Mouse (Mus musculus): ENCODE measurements around the gene Zfp652.
"Not testable (repeated sequence)": the region's sequence is repeated elsewhere in the genome, so short reads cannot be mapped to it uniquely, and the experiment has no call there.

Zfp652 gene

DNA sequence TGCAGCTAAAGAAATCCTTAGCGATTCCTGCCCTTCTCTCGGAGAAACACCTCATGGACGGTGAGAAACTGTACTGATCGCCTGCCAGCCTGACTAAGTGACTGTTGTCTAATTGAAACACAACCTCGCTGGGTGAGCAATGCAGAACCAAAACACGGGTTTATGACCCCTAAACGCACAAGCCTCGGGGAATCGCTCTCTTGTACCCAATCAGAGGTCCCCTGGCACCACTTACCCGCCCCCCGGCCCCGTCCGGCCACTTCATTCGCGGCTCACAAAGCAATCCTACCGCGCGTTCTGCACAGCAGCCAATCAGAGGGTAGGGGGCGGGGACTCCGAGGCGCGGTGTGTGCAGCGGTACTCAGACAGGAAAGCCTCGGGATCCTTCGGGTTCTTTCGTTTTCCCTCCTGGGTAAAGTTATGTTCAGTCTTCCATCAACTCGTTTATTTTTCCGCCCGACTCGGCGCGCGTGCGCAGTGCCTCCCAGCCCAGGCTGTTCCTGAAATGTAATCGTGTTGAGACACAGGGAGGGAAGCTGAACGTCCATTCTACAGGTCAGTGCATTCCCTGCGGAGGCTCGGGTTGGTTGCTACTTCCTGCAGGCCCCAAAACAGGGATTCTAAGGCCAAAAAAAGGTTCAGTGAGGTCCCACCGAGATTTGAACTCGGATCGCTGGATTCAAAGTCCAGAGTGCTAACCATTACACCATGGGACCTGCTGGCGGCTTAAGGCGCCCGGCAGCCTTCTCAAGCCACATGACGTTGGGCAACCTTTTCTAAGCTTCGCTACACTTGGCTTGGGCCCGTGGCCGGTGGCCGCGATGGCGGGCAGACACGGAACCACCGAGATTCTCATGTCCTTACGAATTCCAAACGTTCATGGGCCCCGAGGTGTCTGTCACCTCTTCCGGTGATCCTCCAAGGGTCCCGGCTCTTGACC lies 146.3 kb downstream of the Zfp652 start:
- peak; percentile 98 for DNase-seq

DNA sequence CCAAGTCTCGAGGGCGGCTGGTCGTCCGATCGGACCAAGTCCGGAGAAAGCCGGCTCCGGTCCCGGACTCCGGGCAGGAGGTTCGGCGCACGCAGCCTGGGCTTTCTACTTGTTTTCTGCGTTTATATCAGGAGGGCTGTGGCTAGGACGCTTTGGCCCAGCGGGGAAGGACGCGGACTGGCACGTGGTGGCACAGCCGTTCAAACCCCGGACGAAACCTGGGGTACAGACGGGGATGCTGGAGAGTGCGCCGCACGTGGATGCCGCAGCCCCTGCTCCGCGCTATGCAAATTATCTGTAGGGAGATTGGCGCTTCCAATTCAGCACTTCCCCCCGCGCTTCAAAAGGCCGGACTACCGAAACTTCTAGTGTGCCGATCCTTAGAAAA lies 147.0 kb downstream of the Zfp652 start:
- peak; percentile 63 for DNase-seq

DNA sequence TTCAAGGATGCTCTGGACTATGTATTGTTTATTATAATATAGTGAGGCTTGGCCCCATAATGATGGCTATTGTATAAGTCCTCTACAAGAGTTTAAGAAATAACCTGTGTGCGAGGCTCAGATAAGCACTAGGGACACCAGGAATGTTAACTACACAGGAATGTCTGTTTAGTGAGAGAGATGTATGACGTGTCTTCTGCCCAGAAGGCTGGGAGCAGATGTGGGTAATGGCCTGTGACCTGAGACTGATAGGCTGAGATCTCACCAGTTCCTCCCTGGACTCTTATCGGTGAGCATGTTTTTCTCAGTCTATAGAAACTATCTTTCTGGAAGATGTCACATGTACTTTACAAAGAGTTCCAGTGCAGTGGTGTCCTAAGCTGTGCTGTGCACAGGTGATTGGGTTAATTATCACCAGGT lies 147.6 kb downstream of the Zfp652 start:
- DNase-seq: no peak

DNA sequence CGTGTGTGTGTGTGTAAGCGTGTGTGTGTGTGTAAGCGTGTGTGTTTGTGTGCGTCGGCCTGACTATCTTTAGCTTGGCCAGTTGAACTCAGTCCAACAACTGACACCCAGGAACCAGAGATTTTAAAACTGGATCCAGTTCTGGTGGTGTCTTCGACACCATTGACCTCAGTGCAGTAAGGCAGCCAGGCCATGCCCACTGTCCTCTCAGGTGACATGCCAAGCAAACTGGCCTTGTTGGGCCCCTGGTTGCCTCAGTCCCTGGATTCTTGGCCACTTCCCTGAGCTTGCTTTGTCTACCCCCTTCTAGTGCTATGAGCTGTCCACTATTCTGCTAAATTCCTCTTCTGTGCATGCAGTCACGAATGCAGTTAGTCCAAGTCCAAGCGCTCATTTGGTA lies 148.9 kb downstream of the Zfp652 start:
- DNase-seq: no peak

DNA sequence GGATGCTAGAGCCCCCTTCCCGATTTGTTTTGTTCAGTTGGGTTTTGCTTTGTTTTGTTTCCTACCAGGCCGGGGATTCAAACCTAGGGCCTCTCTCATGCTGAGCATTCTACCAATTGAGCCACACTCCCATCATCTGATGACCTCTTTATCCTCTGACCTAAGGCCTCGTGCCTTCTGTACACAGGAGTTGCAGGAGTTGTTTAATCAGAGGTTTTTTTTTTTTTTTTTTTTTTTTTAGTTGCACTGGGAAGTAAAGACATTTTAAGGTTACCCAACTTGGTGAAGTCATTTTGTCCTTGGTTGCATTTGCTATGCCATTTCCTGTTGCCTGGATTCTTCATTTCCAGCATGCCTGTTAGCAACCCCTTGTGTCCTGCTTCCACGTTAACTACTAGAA lies 157.0 kb downstream of the Zfp652 start:
- DNase-seq: no peak

DNA sequence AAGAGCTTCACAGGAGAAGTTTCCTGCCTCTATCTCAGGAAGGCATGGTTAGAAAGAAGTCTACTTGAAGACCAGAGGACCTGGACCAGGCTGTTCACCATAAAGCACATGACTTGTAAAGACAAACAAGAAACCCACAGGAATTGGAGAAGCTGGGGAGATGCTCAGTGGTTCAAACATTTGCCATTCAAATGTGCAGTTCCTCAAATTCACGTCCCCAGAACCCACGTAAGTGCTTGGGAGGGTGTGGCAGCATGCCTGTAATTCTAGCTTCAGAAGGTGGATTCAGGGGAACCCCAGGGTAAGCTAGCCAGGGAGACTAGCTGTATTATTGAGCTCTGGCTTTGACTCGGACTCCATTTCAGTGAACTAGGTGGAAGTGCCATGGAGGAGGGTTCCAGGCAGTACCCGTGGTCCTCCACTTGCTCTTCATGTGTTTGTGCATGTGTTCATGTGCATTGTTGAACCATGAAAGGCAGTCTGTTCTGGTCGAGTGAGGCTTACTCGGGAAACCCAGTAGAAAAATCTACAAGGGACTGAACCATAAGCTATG lies 157.5 kb downstream of the Zfp652 start:
- DNase-seq: no peak

DNA sequence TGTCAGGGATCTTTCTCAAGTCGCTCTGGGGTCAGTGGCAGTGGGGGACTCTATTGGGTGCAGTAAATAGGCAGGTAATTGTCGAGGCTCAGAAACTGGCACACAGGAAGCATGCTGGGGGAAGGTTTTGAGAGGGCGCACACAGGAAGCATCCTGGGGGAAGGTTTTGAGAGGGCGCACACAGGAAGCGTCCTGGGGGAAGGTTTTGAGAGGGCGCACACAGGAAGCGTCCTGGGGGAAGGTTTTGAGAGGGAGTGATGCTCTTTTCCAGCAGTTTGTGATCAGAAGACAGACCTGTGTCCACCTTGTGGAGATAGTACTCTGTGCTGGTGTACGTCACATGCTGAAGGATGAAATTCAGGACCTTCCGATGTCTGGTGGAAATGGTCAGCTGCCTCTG lies 163.3 kb downstream of the Zfp652 start:
- DNase-seq: no peak

DNA sequence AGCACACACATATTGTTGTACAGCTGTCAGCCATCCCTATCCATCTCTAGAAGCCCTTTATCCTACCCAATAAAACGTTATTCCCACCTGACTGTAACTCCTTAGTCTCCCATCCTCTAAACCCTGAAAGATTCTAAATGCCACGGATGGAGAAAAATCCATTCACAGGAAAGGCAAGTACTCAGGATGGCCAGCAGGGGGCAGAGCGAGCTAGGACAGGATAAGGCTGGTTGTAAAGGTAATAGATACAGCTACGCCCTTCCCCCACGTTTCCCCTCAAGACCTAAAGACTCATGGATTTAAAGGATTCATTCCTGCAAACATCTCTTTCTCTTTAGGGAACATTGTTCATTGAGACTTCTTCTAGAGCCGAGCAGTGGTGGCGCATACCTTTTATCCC lies 163.8 kb downstream of the Zfp652 start:
- no peak for DNase-seq

DNA sequence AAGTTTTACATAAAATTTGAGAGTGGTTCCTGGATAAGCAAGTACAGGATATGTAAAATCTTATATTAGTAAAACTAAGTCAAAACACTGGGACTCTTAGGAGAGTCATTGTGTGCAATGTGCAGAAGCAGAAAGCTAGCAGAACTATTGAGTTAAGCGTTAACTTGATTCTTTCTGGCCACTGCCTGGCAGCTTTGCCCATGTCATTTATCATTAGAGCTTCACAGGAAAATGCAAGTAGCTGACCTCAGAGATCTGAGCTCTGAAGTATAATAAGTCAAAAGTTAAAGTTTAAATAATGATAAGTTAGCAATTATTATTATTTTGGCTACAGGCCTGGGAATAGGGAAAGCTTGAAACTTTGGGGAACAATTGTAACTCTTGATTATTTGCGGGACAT lies 167.4 kb downstream of the Zfp652 start:
- DNase-seq: not testable (repeated sequence)

Data from layer of hippocampus, adult 9-11 months (tissue).